ENCODE assay signal across 15 mouse cellular contexts in the genomic region with DNA sequence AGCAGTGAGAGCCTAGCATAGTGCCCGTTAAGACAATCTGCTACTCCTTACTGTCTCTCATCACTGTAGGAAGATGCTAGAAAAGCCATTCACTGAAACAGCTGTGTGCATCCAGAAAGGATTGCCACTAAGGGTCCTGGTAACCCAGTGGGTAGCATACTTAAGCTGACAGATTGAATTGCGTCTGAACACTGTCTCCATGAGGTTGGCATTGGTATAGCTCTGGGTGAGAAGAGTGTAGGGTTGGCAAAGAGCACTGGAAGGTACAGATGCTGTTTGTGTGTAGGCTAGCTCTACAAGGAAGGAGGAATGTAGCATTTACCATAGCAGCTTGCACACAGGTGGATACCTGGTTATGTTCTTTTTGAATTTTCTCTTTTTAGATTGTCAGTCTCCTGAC.
A peak's percentile ranks its signal among the peaks of the same experiment; 100 is the strongest.
DNase-seq lines count a peak whose midpoint lies in the region; ATAC-seq and TF ChIP-seq lines count a peak whose summit lies in the region.
"Had no signal": no experiment of that assay in that cellular context is flagged by ENCODE, and none has a peak within 500 bp of the region (broad histone marks: within the 10 kb centered on the region; RNA-seq: fewer than 3 reads in every experiment).

No protein-coding gene starts in this region.

- peak; percentile 57 for TF ChIP-seq CTCF in hindbrain, postnatal 0 days (IDR thresholded peaks at IDR 0.05; ENCODE audit: low read depth)
- TF ChIP-seq CTCF in thymus, adult 2 months (IDR thresholded peaks at IDR 0.05; ENCODE audit: borderline replicate concordance, control insufficient read depth, extremely low read depth, insufficient read depth, low read length, poor library complexity) = no peak

- WGBS in forebrain, embryonic 13.5 days = 51% methylated on average over 2 of the region's 2 CpGs
- 74% methylated on average over 2 of the region's 2 CpGs for WGBS in forebrain, embryonic 11.5 days
- WGBS in forebrain, embryonic 14.5 days = 48% methylated on average over 2 of the region's 2 CpGs
- WGBS in hindbrain, postnatal 0 days = 50% methylated on average over 2 of the region's 2 CpGs
- 93% methylated on average over 2 of the region's 2 CpGs for WGBS in thymus, adult 2 months

- H3K27ac ChIP-seq in forebrain, embryonic 13.5 days = peak overlapping the region; percentile 48; the same call in 1 of the 2 replicates
- no peak overlapping the region for H3K27ac ChIP-seq in forebrain, embryonic 11.5 days (ENCODE audit: low read depth, low read length)
- peak overlapping the region; percentile 59; the same call in 1 of the 2 replicates for H3K27ac ChIP-seq in forebrain, embryonic 14.5 days (ENCODE audit: low read depth, low read length)
- H3K27ac ChIP-seq in hindbrain, postnatal 0 days = no peak overlapping the region
- H3K27ac ChIP-seq in thymus, adult 2 months (ENCODE audit: control insufficient read depth, insufficient read depth, low read length) = no peak overlapping the region
- H3K27ac ChIP-seq: macrophage; midbrain, embryonic 13.5 days had no signal

- intact Hi-C loops in left cerebral cortex, postnatal 4 days (cut with DNase I) = no loop called here
- intact Hi-C loops in left cerebral cortex, postnatal 36 days (cut with DNase I) = no loop called here

- peaks cover 9% of the 10 kb centered on the region for H3K4me1 ChIP-seq in forebrain, embryonic 13.5 days
- no peaks in the 10 kb centered on the region for H3K4me1 ChIP-seq in forebrain, embryonic 11.5 days (replicated peaks; ENCODE audit: control insufficient read depth, insufficient read depth, low read length)
- no peaks in the 10 kb centered on the region; the same call in 1 of the 2 replicates for H3K4me1 ChIP-seq in forebrain, embryonic 14.5 days (ENCODE audit: control insufficient read depth, insufficient read depth, low read length)
- no peaks in the 10 kb centered on the region for H3K4me1 ChIP-seq in hindbrain, postnatal 0 days (ENCODE audit: insufficient read depth, low read length)
- no peaks in the 10 kb centered on the region for H3K4me1 ChIP-seq in thymus, adult 2 months (replicated peaks; ENCODE audit: control insufficient read depth, insufficient read depth, low read length)
- H3K4me1 ChIP-seq: heart, embryonic 12.5 days; midbrain, embryonic 13.5 days had no signal

- H3K4me2 ChIP-seq in forebrain, embryonic 13.5 days = no peak overlapping the region
- H3K4me2 ChIP-seq in forebrain, embryonic 11.5 days (ENCODE audit: low read depth, low read length, severe bottlenecking) = no peak overlapping the region
- no peak overlapping the region for H3K4me2 ChIP-seq in forebrain, embryonic 14.5 days (ENCODE audit: low read length)
- no peak overlapping the region for H3K4me2 ChIP-seq in hindbrain, postnatal 0 days (ENCODE audit: low read depth, low read length)
- H3K4me2 ChIP-seq: heart, embryonic 12.5 days; midbrain, embryonic 13.5 days had no signal

- DNase-seq in forebrain, embryonic 11.5 days (ENCODE audit: low spot score) = no peak
- peak; percentile 1 for DNase-seq in left cerebral cortex, postnatal 4 days
- no peak for DNase-seq in left cerebral cortex, postnatal 36 days (ENCODE audit: low spot score in 2 of 2)
- peak; percentile 46 for DNase-seq in forebrain, embryonic 14.5 days (ENCODE audit: low spot score)
- peak; percentile 42 for DNase-seq in hindbrain, postnatal 0 days (ENCODE audit: low spot score)
- DNase-seq in thymus, adult 2 months = no peak
- DNase-seq: liver; liver, postnatal 0 days; thymus, postnatal 36 days had no signal

- H3K9me3 ChIP-seq in forebrain, embryonic 13.5 days (replicated peaks) = no peaks in the 10 kb centered on the region
- no peaks in the 10 kb centered on the region for H3K9me3 ChIP-seq in forebrain, embryonic 11.5 days (ENCODE audit: control insufficient read depth, low read length)
- no peaks in the 10 kb centered on the region for H3K9me3 ChIP-seq in forebrain, embryonic 14.5 days (replicated peaks; ENCODE audit: control insufficient read depth, low read length)
- no peaks in the 10 kb centered on the region for H3K9me3 ChIP-seq in hindbrain, postnatal 0 days (ENCODE audit: low read length)
- H3K9me3 ChIP-seq: heart, embryonic 12.5 days; midbrain, embryonic 13.5 days had no signal

- no peaks in the 10 kb centered on the region for H3K27me3 ChIP-seq in forebrain, embryonic 13.5 days
- H3K27me3 ChIP-seq in forebrain, embryonic 11.5 days (ENCODE audit: control insufficient read depth, insufficient read depth, low read length) = no peaks in the 10 kb centered on the region
- no peaks in the 10 kb centered on the region for H3K27me3 ChIP-seq in forebrain, embryonic 14.5 days (replicated peaks; ENCODE audit: control insufficient read depth, insufficient read depth, low read length)
- no peaks in the 10 kb centered on the region for H3K27me3 ChIP-seq in hindbrain, postnatal 0 days (ENCODE audit: insufficient read depth, low read length)
- H3K27me3 ChIP-seq in thymus, adult 2 months (ENCODE audit: control insufficient read depth, insufficient read depth, low read length) = no peaks in the 10 kb centered on the region
- H3K27me3 ChIP-seq: CH12.LX; heart, embryonic 12.5 days; midbrain, embryonic 13.5 days had no signal

- no peak overlapping the region for H3K9ac ChIP-seq in forebrain, embryonic 13.5 days
- no peak overlapping the region for H3K9ac ChIP-seq in forebrain, embryonic 11.5 days (ENCODE audit: low read length)
- no peak overlapping the region for H3K9ac ChIP-seq in forebrain, embryonic 14.5 days (ENCODE audit: low read length)
- H3K9ac ChIP-seq in hindbrain, postnatal 0 days (replicated peaks; ENCODE audit: low read length) = no peak overlapping the region
- H3K9ac ChIP-seq: heart, embryonic 12.5 days; liver, postnatal 0 days; midbrain, embryonic 13.5 days had no signal

- TF ChIP-seq POLR2A in thymus, adult 2 months (IDR thresholded peaks at IDR 0.05; ENCODE audit: control insufficient read depth, extremely low read depth, insufficient read depth, low read length, poor library complexity) = no peak

- no peak overlapping the region for H3K4me3 ChIP-seq in forebrain, embryonic 13.5 days
- H3K4me3 ChIP-seq in forebrain, embryonic 11.5 days (ENCODE audit: low read depth, low read length) = no peak overlapping the region
- no peak overlapping the region for H3K4me3 ChIP-seq in forebrain, embryonic 14.5 days (ENCODE audit: low read depth, low read length)
- no peak overlapping the region for H3K4me3 ChIP-seq in hindbrain, postnatal 0 days (ENCODE audit: low read length)
- no peak overlapping the region for H3K4me3 ChIP-seq in thymus, adult 2 months (ENCODE audit: control insufficient read depth, insufficient read depth, low read length)
- H3K4me3 ChIP-seq: heart, embryonic 12.5 days; midbrain, embryonic 13.5 days had no signal

- peak; percentile 72 for ATAC-seq in forebrain, embryonic 13.5 days
- ATAC-seq in forebrain, embryonic 11.5 days (replicated peaks; ENCODE audit: low FRiP score) = no peak
- ATAC-seq in forebrain, embryonic 14.5 days = peak; percentile 78
- ATAC-seq in hindbrain, postnatal 0 days = peak; percentile 75
- ATAC-seq: intestine, embryonic 16.5 days; liver, postnatal 0 days; midbrain, embryonic 13.5 days had no signal

- H3K36me3 ChIP-seq in forebrain, embryonic 13.5 days (ENCODE audit: poor library complexity, severe bottlenecking) = no peaks in the 10 kb centered on the region
- H3K36me3 ChIP-seq in forebrain, embryonic 11.5 days (ENCODE audit: control insufficient read depth, insufficient read depth, low read length) = no peaks in the 10 kb centered on the region
- no peaks in the 10 kb centered on the region for H3K36me3 ChIP-seq in forebrain, embryonic 14.5 days (ENCODE audit: control insufficient read depth, insufficient read depth, low read length)
- H3K36me3 ChIP-seq in hindbrain, postnatal 0 days (ENCODE audit: insufficient read depth, low read length) = no peaks in the 10 kb centered on the region
- H3K36me3 ChIP-seq in thymus, adult 2 months (ENCODE audit: control insufficient read depth, insufficient read depth, low read length) = no peaks in the 10 kb centered on the region
- H3K36me3 ChIP-seq: heart, embryonic 12.5 days; midbrain, embryonic 13.5 days had no signal

Comparison
In these comparisons a context has a peak if more than half of its experiments do, and no peak if none do; other contexts are left out.
1. H3K27ac ChIP-seq: peak in forebrain, embryonic 13.5 days (single experiment) and forebrain, embryonic 14.5 days (single experiment); none in forebrain, embryonic 11.5 days (single experiment), hindbrain, postnatal 0 days (single experiment) and thymus, adult 2 months (single experiment).
2. DNase-seq: peak in left cerebral cortex, postnatal 4 days (single experiment), forebrain, embryonic 14.5 days (single experiment) and hindbrain, postnatal 0 days (single experiment); none in forebrain, embryonic 11.5 days (single experiment), left cerebral cortex, postnatal 36 days (0 of 2) and thymus, adult 2 months (single experiment).